Mouse (Mus musculus): ENCODE data around the gene Epas1. TPM values are rescaled to one million over a fixed set of nuclear protein-coding genes. Genes with fewer than 3 reads are reported as not detected.

The Epas1 gene
- polyA plus RNA-seq, 1 experiment from 2014 or later, result 13.2 TPM

- Histone ChIP-seq H3K4me3 (ENCODE audit: low read depth, low read length) (no peak overlapping the region), H3K9ac (no peak overlapping the region), H3K27me3 (ENCODE audit: insufficient read depth, low read length) (no peaks in the 10 kb centered on the region), H3K4me2 (no peak overlapping the region), H3K9me3 (ENCODE audit: low read depth, low read length) (no peaks in the 10 kb centered on the region), H3K36me3 (ENCODE audit: insufficient read depth) (no peaks in the 10 kb centered on the region), H3K27ac (ENCODE audit: low read depth) (no peak overlapping the region), H3K4me1 (ENCODE audit: insufficient read depth) (no peaks in the 10 kb centered on the region)
- 82% methylated on average over 10 of the region's 10 CpGs for WGBS
- ATAC-seq (ENCODE audit: insufficient read depth), result no peak
- no peak for TF ChIP-seq CTCF (IDR thresholded peaks at IDR 0.05; ENCODE audit: low read depth)
- no peak for DNase-seq
Measured at GRCm38 (mm10) chr17:86880056-86880455, 126.6 kb downstream of the Epas1 start.

- Histone ChIP-seq H3K9ac (no peak overlapping the region), H3K27ac (ENCODE audit: low read depth) (no peak overlapping the region), H3K4me2 (no peak overlapping the region), H3K9me3 (ENCODE audit: low read depth, low read length) (no peaks in the 10 kb centered on the region), H3K4me3 (ENCODE audit: low read depth, low read length) (no peak overlapping the region), H3K27me3 (ENCODE audit: insufficient read depth, low read length) (no peaks in the 10 kb centered on the region), H3K4me1 (ENCODE audit: insufficient read depth) (no peaks in the 10 kb centered on the region), H3K36me3 (ENCODE audit: insufficient read depth) (no peaks in the 10 kb centered on the region)
- TF ChIP-seq CTCF (IDR thresholded peaks at IDR 0.05; ENCODE audit: low read depth), result no peak
- ATAC-seq (ENCODE audit: insufficient read depth), result no peak
- no peak for DNase-seq
- 62% methylated on average over 4 of the region's 4 CpGs for WGBS
Measured at GRCm38 (mm10) chr17:86880461-86881044, 127.1 kb downstream of the Epas1 start.

Other genes starting within 250 kb of the Epas1 start
- gene Gm10309, start 248.5 kb upstream of the Epas1 start, polyA plus RNA-seq (2014; fragmentation: Nextera tagmentation; extraction: Ambion mirVana), result 0.53 and 0.57 TPM in 2 replicates
- gene Tmem247, start 163.6 kb downstream of the Epas1 start, polyA plus RNA-seq (2014; fragmentation: Nextera tagmentation; extraction: Ambion mirVana), result not detected in 2 replicates
- not detected in 2 replicates for gene Atp6v1e2, start 194.2 kb downstream of the Epas1 start, polyA plus RNA-seq (2014; fragmentation: Nextera tagmentation; extraction: Ambion mirVana)
- gene Rhoq, start 209.4 kb downstream of the Epas1 start, polyA plus RNA-seq (2014; fragmentation: Nextera tagmentation; extraction: Ambion mirVana), result 17.6 and 19.4 TPM in 2 replicates